Mouse (Mus musculus): ENCODE measurements around the gene Ankrd65.
"Not testable (repeated sequence)": the region's sequence is repeated elsewhere in the genome, so short reads cannot be mapped to it uniquely, and the experiment has no call there.

GRCm38 (mm10) chr4:155788833-155789232, 1.4 kb upstream of the Ankrd65 start:
- not testable (repeated sequence) for TF ChIP-seq CTCF (IDR thresholded peaks at IDR 0.05; ENCODE audit: extremely low read depth, insufficient read depth, insufficient read length, insufficient replicate concordance); POLR2A (IDR thresholded peaks at IDR 0.05; ENCODE audit: low read depth, low read length)
